Mouse (Mus musculus): ENCODE results near the gene Cphx2. TPM values are rescaled to one million over a fixed set of nuclear protein-coding genes. Genes with fewer than 3 reads are reported as not detected.
"Not testable (repeated sequence)": the region's sequence is repeated elsewhere in the genome, so short reads cannot be mapped to it uniquely, and the experiment has no call there.

The Cphx2 gene
- total RNA-seq (2021), result not detected
- long read RNA-seq, experiment 1, result 0 reads
- long read RNA-seq, experiment 2, result 0 reads

DNA sequence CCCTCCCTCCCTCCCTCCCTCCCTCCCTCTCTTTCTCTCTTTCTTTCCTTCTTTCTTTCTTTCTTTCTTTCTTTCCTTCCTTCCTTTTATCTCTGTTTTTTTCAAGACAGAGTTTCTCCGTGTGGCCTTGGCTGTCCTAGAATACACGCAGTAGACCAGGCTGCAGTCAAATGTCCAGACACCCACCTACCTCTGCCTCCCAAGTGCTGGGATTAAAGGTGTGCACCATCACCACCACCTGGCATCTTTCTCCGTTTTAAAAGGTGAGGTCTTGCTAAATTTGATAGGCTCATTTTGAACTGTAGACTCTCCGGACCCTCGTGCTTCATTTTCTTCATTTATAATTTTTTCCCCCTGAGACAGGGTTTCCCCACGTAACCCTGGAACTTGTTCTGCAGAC is at the start of gene Cphx2:
TSS of gene Cphx2 (plus strand) at position 301 of the 400 bp plus-strand sequence.
- DNase-seq; intact Hi-C loops (cut with DNase I): not testable (repeated sequence)

DNA sequence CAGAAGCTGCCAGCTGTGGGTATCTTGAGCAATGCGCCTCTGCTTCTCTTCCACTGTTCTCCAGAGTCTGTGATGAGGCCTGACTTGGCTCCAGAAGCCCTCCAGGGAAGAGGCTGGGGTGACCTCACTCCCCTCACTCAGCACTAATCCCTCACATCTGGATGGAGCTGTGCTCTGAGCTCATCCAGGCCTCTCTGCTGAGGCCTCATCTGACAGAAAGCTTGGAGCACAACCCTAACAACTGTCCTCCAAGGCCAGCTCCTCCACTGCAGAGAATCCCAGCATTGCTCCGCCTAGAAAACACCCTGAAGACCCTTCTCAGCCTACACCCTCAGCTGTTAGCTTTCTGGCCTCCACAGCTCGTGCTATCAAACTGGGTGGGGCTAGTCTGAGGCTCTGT is 47.0 kb upstream of the Cphx2 start:
- DNase-seq; intact Hi-C loops (cut with DNase I): not testable (repeated sequence)

DNA sequence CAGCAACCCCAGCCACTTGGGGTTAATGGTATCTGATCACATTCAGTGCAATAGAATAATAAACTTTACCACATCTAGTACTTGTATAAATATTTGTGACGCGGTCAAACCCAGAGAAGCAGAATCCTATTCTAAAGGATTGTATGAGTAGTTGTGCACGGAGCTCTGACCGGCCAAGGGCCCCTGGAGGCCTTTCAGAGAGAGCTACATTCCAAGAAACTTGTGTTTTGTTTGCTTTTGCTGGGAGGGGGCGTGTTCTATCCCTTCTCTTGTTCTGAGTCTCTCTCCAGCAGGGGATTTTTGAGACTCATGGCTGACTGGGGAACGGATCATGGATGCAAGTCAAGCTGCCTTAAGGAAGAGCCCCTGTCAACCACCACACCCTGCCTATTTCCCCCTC is 45.9 kb upstream of the Cphx2 start:
- intact Hi-C loops (cut with DNase I); DNase-seq: not testable (repeated sequence)

DNA sequence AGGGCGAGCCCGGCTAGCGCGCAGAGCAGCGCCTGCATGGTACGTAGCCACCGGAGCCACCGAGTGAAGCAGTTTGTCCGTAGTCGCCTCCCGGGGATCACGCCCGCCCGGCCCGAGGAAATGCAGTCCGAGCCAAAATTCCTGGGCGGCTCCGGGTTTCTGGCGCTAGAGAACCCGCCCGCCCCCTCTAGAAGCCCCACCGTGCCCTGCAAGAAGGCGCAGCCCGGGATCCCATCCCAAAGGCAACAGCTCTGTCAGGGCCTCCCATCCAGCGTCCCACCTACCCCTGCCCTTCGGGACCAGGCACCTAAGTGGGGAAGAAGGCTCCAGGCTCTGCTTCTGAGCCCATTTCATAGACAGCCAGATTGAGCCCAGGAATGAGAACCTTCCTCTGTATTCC is 38.7 kb upstream of the Cphx2 start, which contains the start of gene Gm9780:
TSS of gene Gm9780 (minus strand) at position 101 of the 400 bp plus-strand sequence.
- intact Hi-C loops (cut with DNase I); DNase-seq: not testable (repeated sequence)

DNA sequence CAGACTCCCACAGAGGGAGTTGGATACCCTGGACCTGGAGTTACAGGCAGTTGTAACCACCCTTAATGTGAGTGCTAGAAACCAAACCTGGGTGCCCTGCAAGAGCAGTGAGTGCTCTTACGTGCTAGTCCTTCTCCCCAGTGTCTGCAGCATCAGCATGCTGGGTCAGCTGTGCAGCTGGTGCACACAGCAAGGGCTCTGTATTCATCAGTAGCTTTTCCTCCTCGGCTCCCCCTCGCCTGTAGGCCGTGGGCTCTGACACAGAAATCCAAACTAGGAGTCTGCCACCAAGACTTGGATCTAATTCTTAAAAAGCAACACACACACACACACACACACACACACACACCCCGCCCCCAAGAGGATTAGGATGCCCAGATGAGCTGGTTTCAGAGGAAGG is 36.3 kb upstream of the Cphx2 start:
- DNase-seq; intact Hi-C loops (cut with DNase I): not testable (repeated sequence)

DNA sequence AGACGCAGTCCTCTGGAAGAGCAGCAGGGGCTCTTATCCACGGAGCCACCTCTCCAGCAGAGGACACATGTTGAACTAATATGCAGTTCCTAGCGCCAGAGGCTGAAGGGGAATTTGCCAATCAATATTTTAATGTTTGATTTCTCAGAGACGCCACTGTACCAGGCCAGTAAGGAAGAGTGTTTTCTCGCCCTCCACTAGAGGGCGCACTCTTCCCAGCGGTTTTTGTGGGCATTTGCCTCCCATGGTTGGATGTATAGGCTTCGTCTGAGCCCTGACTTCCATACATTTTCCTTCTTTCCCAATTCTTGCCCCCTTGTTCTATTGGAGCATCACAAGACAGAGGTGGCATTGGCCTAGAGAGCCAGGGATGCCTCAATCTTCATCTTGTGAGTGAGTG is 34.3 kb upstream of the Cphx2 start:
- DNase-seq; intact Hi-C loops (cut with DNase I): not testable (repeated sequence)

DNA sequence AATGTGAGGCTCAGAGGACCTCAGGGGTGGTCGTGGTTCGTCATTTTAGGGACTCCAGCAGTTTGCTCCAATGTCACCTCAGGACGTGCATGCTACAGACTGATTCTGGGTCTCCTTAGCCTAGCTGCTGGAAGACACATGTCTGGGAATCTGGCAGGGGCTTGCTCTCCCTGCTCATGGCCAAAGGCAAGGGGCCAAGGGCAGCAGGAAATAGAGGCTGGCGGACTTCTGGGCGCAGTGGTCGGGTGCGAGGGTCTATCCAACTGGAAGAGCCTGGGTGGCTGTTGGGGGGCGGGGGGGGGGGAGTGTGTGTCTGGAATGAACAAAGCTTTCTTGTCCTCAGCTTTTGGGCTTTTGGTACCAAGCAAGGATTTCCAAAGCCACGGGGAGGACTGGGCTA is 32.5 kb upstream of the Cphx2 start:
- DNase-seq; intact Hi-C loops (cut with DNase I): not testable (repeated sequence)

DNA sequence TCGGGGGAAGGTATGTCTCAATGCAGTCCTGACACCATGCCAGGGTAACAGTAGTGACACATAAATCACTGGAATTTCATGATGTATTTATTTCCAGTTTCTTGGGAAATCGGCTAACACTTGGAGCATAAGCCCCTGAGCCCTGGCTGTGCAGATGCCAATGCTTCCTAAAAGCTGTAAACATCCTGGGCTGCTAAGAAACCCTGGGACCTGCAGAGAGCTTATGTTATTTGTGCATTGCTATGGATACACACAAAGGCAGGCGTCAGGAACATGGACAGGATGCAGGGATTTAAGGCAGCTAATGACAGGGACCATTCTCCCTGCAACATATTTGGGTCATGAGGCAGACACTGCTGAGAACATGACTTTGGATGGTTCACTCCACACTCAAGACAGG is 23.1 kb upstream of the Cphx2 start:
- intact Hi-C loops (cut with DNase I); DNase-seq: not testable (repeated sequence)

DNA sequence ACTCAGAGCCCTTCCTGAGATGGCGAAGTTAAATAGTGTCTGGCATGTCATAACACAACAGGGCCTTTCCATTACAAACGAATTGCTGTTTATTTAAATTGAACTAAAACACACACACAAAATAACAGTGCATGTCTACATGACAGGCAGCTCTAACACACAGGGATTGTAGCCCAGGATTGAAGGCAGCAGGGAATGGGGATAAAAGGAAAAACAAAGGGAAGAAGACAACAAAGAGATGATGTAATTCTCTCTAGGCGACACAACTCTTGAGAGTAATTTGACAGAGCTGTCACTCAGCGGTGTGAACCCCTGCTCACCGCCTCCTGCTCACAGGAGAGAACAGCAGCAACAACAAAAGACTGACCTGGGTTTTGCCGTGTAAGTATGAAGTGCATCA is 22.0 kb upstream of the Cphx2 start:
- DNase-seq; intact Hi-C loops (cut with DNase I): not testable (repeated sequence)

DNA sequence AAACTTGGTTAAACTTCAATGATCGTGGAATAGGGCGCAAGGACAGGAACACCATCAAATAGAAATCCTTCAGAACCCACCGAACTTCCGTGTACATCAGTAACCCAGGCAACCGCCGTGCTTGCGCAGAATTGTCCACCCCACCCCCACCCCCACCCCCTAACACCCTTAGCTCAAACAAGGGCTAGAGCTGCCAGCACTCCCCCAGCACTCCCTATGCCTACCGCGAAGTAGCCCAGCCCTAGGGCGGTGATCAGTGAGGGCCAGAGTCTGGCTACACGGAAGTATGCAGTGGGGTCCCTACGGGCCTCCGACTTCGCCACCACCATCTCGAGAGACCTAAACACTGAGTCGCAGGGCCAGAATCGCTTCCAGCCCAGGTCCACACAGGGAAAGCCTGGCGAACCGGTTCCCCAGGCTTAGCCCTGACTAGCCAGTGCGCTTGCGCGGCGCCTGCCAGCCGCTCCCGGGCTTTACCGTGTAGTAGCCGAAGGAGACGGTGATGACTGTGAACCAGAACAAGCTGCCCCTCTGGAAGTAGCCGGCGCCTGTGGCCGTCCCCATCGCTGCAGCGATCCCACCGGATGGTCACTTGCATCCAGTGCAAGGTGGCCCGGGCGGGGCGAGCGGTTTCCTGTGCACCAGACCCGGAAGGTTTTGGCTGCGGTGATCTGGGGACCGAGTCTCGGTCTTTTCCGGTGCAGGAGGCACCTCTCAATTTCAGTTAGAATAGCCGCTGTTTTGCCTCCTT is 14.6 kb upstream of the Cphx2 start:
- DNase-seq; intact Hi-C loops (cut with DNase I): not testable (repeated sequence)

DNA sequence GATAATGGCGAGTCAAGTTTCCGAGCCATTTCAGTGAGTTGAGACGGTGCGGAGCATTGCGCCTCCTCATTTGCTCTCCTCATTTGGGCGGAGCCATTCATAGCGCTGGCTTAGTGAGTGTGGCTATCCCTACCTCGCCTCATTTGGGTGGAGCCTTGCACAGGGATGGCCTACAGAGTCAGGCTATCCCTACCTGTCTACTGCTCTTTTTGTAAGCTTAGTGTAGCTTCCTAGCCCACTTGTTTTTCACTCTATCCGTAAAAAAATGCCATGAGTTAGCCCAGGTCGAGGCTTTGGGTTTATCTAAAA is 14.0 kb upstream of the Cphx2 start, which contains the start of gene Tmem254c:
TSS of gene Tmem254c (minus strand) at position 31 of the 309 bp plus-strand sequence.
- intact Hi-C loops (cut with DNase I); DNase-seq: not testable (repeated sequence)

DNA sequence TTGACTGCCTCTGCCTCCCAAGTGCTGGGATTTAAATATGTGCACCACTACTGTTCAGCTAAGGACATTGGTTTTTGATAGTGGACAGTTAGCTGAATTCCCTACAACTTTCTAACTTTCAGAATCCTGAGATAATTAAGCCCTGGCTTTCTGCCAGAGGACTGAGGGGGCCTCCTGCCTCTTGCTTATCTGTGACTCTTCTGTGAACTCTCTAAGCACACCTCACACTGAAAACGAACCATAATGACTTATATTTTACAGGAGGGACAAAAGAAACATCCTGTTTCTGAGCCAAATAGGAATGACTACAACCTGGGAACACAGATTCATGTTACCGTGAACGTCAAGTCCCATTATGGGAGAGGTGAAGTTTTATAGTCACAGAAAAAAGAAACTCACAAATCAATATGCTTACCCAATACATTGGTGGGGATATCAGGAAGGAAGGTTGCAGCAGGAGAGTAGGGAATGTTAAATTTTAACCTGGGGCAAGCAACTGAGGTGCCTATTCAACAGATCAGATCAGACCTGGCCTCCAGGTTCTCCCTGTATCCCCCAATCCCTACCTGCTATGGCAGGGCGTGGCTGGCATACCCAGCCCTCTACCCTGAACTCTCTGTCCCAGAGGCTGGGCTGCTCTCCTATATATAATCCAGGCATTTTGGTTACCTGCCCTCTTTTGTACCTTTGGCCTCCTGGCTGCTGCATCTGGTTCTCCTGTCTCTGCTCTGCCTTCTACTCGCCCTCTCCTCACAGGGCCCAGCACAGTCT is 4.5 kb upstream of the Cphx2 start:
- intact Hi-C loops (cut with DNase I); DNase-seq: not testable (repeated sequence)

DNA sequence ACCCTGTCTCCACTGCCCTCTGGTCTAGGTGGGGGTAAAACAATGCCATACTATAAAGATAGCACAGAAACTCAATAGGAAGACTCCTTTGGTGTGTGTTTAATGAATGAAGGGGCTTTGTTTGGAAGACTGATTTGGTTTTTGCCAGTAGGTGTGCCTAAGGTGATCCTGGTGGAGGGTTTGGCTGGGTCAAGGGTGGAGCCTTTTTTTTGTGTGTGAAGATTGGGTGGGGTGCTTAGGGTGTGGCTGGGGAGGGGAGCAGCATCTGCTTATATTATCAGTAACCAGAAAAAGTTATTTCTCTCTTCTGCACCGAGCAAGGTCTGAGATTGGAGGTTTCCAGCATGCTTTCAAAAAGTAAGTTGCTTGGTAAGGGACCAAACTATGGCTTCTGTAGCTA is 681 bp downstream of the Cphx2 start, which contains the start of gene Cphx3:
TSS of gene Cphx3 (plus strand) at position 301 of the 400 bp plus-strand sequence.
- DNase-seq; intact Hi-C loops (cut with DNase I): not testable (repeated sequence)

DNA sequence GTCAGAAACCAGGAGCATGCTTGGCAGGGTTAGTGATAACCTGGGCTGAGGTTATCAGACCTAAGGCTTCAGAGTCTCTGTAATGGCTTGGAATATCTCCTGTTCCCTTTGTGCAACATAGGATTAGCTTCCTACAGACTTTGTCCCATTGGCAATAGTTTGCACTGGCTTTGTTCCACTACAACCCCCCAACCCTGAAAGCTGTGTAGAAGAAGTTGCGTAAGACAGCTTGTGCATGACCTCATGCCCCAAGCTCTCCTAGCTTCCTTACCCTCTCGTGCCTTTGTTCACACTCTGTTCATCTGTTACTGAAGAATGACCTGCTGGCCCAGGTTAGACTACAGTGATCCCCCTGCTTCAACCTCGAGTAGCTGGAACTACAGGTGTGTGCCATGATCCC is 16.3 kb downstream of the Cphx2 start:
- DNase-seq; intact Hi-C loops (cut with DNase I): not testable (repeated sequence)

DNA sequence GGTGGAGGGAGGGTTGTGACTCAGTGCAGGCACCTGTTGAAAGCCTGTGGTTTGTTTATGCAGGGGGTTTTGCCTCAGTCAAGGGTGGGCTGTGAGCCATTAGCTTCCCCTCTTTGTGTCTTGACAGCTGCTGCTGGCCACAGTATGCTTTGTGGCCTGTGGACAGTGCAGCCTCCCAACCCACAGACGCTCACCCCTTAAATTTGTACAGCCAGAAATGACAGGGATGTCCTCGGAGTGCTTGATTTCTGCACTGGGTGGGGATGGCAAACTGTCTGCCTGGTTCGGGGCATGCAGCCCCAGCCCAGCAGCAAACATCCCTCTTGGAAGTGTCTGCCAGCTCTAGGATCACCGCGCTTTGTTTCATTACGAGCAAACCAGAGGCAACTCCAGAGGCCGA is 36.8 kb downstream of the Cphx2 start, which contains the start of gene Duxbl2:
TSS of gene Duxbl2 (plus strand) at position 200 of the 400 bp plus-strand sequence.
- DNase-seq; intact Hi-C loops (cut with DNase I): not testable (repeated sequence)

DNA sequence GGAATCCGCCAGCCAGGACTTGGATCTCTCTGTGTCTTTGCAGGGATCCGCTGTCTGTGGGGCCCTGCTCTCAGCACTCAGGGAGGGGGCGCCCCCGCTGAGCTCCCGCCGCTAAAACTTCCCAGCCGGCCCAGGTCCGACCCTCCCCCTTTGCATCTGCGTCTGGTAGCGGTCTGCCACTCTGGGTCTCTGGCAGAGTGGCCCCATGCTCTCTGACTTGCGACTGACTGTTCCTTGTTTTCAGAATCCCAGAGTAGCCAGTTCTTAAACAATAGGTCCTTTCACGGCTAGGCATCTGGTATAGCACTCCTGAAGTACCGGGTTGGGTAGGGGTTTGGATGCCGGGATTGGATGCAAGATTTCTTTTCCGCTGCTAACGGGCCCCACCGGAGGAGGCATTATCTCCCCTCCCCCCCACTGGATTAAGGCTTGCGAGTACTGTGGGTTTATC is 37.3 kb downstream of the Cphx2 start:
- intact Hi-C loops (cut with DNase I); DNase-seq: not testable (repeated sequence)

DNA sequence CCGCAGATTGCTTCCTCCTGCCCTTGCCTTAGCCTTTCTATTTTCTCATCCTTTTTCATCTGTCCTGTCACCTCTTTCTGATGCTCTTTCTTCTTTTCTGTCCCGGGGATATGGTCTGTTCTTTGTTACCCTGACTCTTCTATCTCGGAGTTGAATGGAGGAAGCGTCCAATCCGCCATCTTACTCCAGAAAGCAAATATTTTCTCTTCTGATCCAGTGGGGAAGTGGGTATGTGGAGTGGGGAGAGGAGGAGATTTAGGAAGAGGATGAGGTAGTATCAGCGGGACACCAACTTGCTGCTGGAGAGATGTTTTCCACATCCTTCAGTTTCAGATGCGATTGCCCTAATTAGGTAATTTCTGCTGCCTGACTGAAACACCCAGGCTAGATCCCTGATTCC is 37.8 kb downstream of the Cphx2 start:
- intact Hi-C loops (cut with DNase I); DNase-seq: not testable (repeated sequence)
